Mouse (Mus musculus) neutrophil, adult 83 days (primary cell): ENCODE data around the gene 4933415F23Rik. TPM values are rescaled to one million over a fixed set of nuclear protein-coding genes. Genes with fewer than 3 reads are reported as not detected.

Experiments used
- total RNA-seq, 2 experiments: library from RNA; stranded (reverse); gene quantifications; one replicate each; pipeline ENCODE4 v1.2.4; 2023

Gene 4933415F23Rik
- total RNA-seq, result not detected

GRCm38 (mm10) chr1:23102021-23102420 is at the start of gene 4933415F23Rik:
Gene 4933415F23Rik, minus strand, starts transcription at chr1:23102253.

